Mouse (Mus musculus): ENCODE data around the gene Cep55. TPM values are rescaled to one million over a fixed set of nuclear protein-coding genes. Genes with fewer than 3 reads are reported as not detected.
A peak's percentile ranks its signal among the peaks of the same experiment; 100 is the strongest.

Gene Cep55
- polyA plus RNA-seq, 1 experiment from 2014 or later: 41.8 TPM

DNA sequence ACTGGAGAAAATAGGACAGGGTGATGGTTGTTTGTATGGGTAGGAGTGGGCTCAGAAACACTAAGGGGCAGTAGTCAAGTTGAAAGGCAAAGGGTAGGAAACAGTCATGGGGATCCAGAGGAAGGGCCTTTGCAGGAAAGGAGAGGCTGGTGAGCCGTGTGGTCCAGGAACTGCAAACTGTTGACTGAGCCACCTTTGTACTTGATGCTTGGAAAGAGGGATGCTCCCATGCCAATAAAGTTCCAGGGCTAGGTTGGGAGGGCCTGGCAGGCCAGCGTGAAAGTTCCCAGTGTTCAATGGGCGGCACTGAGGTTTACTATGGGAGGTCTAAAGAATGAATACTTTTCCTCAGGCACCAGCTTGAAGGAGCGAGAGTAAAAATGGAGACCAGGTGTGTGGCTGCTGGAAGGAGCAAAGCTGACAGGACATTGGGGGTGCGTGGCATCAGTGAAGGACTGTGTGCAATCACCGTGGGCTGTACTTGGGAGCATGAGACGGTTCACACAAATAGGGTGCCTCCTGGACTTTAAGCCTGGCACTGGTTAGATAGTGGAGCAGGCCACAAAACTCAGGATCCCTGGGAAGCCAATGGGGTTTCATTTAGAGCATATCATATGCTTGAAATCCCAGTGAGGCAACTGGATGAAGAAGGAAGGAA lies 60.2 kb downstream of the Cep55 start:
- H3K27ac ChIP-seq (replicated peaks): no peak overlapping the region
- no peak overlapping the region for H3K9ac ChIP-seq (replicated peaks)
- H3K27me3 ChIP-seq: no peaks in the 10 kb centered on the region
- H3K36me3 ChIP-seq: no peaks in the 10 kb centered on the region
- H3K4me1 ChIP-seq: no peaks in the 10 kb centered on the region
- ATAC-seq (ENCODE audit: low FRiP score, low read depth): no peak
- 89% methylated on average over 7 of the region's 7 CpGs for WGBS
- H3K4me3 ChIP-seq: no peak overlapping the region
- no peak overlapping the region for H3K4me2 ChIP-seq (replicated peaks)
- H3K9me3 ChIP-seq: no peaks in the 10 kb centered on the region

DNA sequence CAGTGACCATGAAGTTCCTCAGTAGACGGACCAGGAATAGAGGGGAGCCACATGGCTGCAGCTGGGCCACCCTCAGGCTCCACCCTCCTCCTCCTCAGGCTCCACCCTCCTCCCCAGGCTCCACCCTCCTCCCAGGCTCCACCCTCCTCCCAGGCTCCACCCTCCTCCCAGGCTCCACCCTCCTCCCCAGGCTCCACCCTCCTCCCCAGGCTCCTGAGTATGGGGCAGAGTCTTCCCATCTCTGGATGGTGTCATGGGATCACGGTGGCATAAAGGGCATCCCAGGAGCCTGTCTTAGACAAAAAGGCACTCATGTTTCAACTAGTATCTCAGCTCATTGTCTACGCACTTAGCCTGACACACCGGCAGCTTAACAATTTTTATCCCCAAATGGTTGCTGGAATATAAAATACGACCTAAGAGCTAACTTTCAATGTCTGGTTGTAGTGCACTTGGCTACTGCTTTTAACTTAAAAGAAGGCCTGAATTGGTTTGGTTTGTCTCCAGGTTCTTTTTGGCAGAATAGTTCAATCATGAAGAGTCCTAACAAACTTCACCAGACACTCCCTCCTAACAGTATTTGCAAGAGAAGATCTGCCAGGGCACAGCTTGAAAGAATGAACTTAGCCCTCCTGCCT lies 65.4 kb downstream of the Cep55 start:
- Histone ChIP-seq H3K27me3 (peaks cover 28% of the 10 kb centered on the region), H3K9ac (replicated peaks) (no peak overlapping the region), H3K4me3 (no peak overlapping the region), H3K9me3 (no peaks in the 10 kb centered on the region), H3K4me2 (replicated peaks) (no peak overlapping the region), H3K36me3 (no peaks in the 10 kb centered on the region), H3K4me1 (peaks cover 8% of the 10 kb centered on the region), H3K27ac (replicated peaks) (no peak overlapping the region)
- ATAC-seq (ENCODE audit: low FRiP score, low read depth): no peak
- 86% methylated on average over 5 of the region's 5 CpGs for WGBS

GRCm38 (mm10) chr19:38123921-38124320 lies 69.1 kb downstream of the Cep55 start:
- Histone ChIP-seq H3K9me3 (no peaks in the 10 kb centered on the region), H3K4me1 (peaks cover 8% of the 10 kb centered on the region), H3K36me3 (no peaks in the 10 kb centered on the region), H3K4me3 (peak overlapping the region; percentile 62), H3K27me3 (peaks cover 34% of the 10 kb centered on the region), H3K9ac (replicated peaks) (no peak overlapping the region), H3K27ac (replicated peaks) (no peak overlapping the region), H3K4me2 (replicated peaks) (peak overlapping the region; percentile 97)
- 27% methylated on average over 9 of the region's 9 CpGs for WGBS
- no peak for ATAC-seq (ENCODE audit: low FRiP score, low read depth)

Other genes with a start within 250 kb of the Cep55 start
- gene Myof, start 11.4 kb upstream of the Cep55 start, polyA plus RNA-seq (2016; fragmentation: Nextera tagmentation; extraction: Ambion mirVana): 4.8 and 5.5 TPM in 2 replicates
- gene Ffar4, start 42.1 kb downstream of the Cep55 start, polyA plus RNA-seq (2016; fragmentation: Nextera tagmentation; extraction: Ambion mirVana): not detected in 2 replicates
- 1.8 and 4.6 TPM in 2 replicates for gene Rbp4, start 70.3 kb downstream of the Cep55 start, polyA plus RNA-seq (2016; fragmentation: Nextera tagmentation; extraction: Ambion mirVana)
- 0.09 and 0.14 TPM in 2 replicates for gene Pde6c, start 77.8 kb downstream of the Cep55 start, polyA plus RNA-seq (2016; fragmentation: Nextera tagmentation; extraction: Ambion mirVana)
- 51.5 and 53.0 TPM in 2 replicates for gene Fra10ac1, start 169.1 kb downstream of the Cep55 start, polyA plus RNA-seq (2016; fragmentation: Nextera tagmentation; extraction: Ambion mirVana)
- gene Lgi1, start 209.5 kb downstream of the Cep55 start, polyA plus RNA-seq (2016; fragmentation: Nextera tagmentation; extraction: Ambion mirVana): 3.6 and 4.1 TPM in 2 replicates

Data from midbrain, embryonic 12.5 days (tissue).